Mouse (Mus musculus) kidney, postnatal 4 days (tissue): ENCODE measurements around the gene Bcl2a1c.
A peak's percentile ranks its signal among the peaks of the same experiment; 100 is the strongest.
"Not testable (repeated sequence)": the region's sequence is repeated elsewhere in the genome, so short reads cannot be mapped to it uniquely, and the experiment has no call there.

Experiments
- DNase-seq, 2 experiments: peaks; one replicate each; pipeline ENCODE4 v3.0.0; 2021; ENCODE audit warnings: mixed read lengths in 2 of 2

The Bcl2a1c gene

GRCm38 (mm10) chr9:114329855-114330254, at the start of gene Bcl2a1c:
Gene Bcl2a1c, plus strand, starts transcription at chr9:114330135.
- not testable (repeated sequence) for DNase-seq

GRCm38 (mm10) chr9:114305957-114306356, 24.0 kb upstream of the Bcl2a1c start:
- not testable (repeated sequence) for DNase-seq

- not testable (repeated sequence) for DNase-seq
Measured at GRCm38 (mm10) chr9:114311752-114312151, 18.2 kb upstream of the Bcl2a1c start.

DNA sequence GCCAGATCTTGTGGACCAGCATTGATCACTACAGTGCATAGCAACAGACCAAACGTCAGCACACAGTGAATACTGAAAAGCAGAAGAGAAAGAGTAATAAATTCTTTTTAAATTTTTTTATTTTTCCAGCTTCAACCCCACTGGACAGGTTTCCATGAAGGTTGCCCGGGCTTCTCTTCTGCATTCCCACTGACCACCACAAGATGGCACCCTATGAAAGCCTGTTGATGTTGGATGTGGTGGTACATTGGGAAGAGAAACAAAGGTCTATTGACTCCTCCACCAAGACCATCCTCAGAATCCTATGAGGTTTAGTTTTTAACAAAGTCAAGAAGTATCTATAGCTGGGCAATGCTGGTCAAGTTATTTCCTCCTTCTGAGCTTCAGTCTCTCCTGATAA, 11.9 kb upstream of the Bcl2a1c start:
- DNase-seq, result peak; percentile 68 to 70

DNA sequence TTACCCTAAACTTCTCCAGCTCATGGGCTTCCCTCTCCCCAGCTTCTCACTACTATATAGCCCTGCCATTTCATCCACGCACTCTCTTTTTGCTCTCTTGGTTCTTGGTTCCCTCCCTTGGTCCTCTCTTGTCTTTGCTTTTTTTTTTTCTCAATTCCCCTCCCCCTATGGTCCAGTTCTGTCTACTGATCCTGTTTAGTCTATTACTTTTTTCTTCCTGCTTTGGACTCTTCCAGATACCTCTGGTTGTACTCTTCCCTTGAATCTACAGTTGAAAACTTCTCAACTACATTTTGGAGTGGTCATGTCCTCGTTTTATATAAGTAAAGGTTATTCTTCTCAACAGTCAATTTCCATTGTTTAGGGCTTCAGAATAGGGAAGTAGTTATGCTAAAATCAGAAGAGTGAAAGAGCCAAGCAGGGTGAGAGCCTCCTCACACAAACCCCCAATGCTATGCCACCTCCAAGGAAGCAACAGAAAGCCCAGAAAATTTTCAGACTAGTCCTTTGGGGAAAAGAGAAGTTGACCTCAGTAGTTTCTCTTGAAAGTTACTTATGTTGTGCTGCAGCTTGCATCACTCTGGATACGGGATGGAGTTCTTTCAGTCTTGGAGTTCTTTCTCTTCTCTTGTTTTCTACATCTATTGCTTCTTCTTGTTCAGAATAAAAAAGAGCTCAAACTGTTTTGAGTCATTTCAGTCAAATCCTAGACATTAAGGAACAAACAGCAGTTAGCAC, 3.8 kb upstream of the Bcl2a1c start:
- no peak for DNase-seq

DNA sequence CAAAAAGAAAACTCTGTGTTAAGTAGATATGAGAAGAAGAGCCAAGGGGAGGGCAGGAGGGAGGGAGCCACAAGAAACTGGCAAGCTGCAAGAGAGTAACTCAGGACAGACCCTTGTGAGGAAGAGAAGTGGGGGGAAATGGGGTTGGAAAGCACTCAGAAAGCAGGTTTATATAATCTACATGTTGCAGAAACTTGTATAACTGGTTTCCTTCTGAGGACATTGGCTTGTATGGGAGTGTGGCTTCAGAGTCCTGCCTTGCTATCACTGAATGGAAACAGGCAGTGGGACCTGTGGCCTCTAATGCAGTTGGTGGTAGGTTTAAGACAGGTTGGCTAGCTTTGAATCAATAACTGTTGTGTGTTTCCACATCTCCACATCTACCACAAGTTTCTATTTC, 1.6 kb upstream of the Bcl2a1c start:
- not testable (repeated sequence) for DNase-seq

DNA sequence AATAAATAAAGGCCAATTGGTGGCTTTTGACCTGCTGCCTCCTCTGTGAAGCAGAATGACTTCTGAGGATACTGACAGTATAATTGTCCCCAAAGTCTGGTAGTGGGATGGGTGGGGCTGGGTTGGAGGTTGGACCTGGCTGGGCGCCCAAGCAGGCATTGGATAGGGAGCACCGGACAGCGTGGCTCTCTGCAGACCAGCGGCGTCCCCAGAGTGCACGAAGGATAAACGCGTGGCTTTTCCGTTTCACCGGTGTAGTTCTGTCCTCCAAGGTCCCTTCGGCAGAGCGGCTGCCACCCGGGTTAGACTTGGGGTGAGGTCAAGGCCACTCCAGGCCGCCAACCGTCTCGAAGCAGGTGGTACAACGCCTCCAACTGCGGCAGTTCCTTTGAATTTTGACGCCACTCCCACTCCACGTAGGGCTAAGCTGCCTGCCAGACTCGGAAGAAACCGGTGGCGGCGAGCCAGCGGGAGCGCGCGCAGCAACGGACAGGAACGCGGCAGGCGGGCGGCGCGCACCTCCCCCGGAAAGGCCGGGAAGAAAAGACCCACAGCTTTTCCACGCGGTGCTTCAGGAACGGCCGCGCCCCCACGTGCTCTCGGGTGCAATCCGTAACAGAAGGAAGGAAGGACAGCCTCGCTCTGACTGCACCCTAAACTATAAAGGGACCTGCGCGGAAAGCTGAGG, 38.0 kb downstream of the Bcl2a1c start:
- DNase-seq, result peak; percentile 84 to 91

GRCm38 (mm10) chr9:114368471-114368858, 38.5 kb downstream of the Bcl2a1c start:
- DNase-seq, result no peak

DNA sequence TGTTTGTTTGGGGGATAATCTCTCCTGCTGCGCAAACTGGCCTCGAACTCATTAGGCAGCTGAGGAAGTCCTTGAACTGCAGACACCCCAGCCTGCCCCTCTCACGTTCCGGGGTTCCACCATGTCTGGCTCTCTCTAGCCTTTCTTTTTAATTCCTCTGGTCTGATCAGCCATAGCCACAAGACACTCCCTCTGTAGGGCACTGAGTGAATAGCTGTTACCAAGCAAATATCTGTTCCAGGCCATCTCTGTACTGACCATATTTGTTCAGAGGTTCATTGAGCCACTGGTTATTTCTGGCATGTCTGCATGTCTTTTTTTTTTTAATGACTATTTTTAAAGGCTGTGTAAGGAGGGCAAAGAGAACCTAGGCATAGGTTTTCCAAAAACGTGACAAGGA, 39.5 kb downstream of the Bcl2a1c start:
- DNase-seq, result not testable (repeated sequence)

DNA sequence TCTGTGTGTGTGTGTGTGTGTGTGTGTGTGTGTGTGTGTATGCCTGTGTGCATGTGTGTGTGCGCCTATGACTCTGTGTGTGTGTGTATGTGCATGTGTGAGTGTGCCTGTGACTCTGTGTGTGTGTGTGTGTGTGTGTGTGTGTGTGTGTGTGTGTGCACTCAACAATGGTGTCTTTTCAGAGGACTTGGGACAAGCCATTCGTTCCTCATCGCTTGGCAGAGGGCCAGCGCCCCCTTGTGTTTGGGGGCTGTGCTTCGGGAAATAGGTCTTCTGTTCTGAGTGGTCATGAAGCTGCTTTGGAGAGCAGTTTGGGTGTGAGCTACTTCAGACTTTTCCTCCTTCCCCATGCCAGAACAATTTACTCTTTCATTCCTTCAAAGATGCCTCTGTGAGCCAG, 41.8 kb downstream of the Bcl2a1c start:
- peak; percentile 56 to 64 for DNase-seq

DNA sequence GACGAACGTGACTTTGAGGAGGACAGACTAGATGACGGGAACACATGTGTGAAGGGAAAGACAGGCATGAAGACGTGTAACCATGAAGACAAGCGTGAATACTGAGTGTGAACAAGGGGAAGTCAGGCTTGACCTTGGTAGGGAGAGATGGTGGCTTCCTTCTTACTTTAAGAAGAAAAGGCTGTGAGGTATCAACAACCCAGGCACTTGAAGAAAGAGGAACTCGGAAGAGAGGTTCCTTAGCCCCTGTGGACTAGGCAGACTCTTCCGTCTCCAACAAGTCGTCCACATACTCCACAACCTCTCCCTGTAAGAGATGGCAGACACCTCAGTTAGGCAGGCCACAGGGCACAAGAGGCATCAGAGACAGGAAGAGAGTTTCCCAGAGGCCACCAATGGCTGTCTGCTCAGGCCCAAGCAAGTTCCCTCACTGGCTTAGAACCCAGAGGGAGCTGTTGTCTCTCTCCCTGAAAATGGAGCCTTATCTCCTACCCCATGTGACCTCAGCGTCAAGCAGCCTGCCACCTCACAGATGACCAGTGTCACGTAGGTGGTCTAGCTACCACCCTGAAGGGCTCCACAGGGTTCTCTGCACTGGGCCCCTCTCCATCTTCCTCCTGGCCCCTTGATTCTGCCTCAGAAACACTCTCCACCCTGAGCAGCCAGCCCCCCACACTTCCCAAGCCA, 45.5 kb downstream of the Bcl2a1c start:
- no peak for DNase-seq

GRCm38 (mm10) chr9:114377168-114377567, 47.2 kb downstream of the Bcl2a1c start:
- DNase-seq, result no peak

GRCm38 (mm10) chr9:114379871-114380270, 49.9 kb downstream of the Bcl2a1c start:
- DNase-seq, result no peak
